Mouse (Mus musculus) midbrain, embryonic 13.5 days (tissue): Measurements from ENCODE around the gene Tgm1. TPM values are rescaled to one million over a fixed set of nuclear protein-coding genes. Genes with fewer than 3 reads are reported as not detected.
A peak's percentile ranks its signal among the peaks of the same experiment; 100 is the strongest.
"Not testable (repeated sequence)": the region's sequence is repeated elsewhere in the genome, so short reads cannot be mapped to it uniquely, and the experiment has no call there.

Source experiments
- ATAC-seq: fragments of 200-750 bp; cut with Nextera tagmentation; 2 replicates; pipeline ENCODE4 v1.8.0; 2017; ENCODE audit warnings: mild to moderate bottlenecking, moderate TSS enrichment, moderate library complexity
- H3K27ac ChIP-seq: fragments of 300-500 bp; sonication (generic); 2 replicates; pipeline ENCODE4 v1.5.1; 2015; ENCODE audit warnings: inconsistent platforms, mild to moderate bottlenecking, moderate library complexity
- H3K27me3 ChIP-seq: fragments of 300-500 bp; sonication (generic); 2 replicates; pipeline ENCODE4 v1.6.1; 2015; ENCODE audit warnings: mild to moderate bottlenecking, inconsistent platforms
- H3K36me3 ChIP-seq: fragments of 300-500 bp; sonication (generic); 2 replicates; pipeline ENCODE4 v1.6.1; 2015; ENCODE audit warnings: mild to moderate bottlenecking, inconsistent platforms
- H3K4me1 ChIP-seq: fragments of 300-500 bp; sonication (generic); replicated peaks from 2 replicates; pipeline ENCODE4 v1.6.1; 2015; ENCODE audit warnings: inconsistent platforms
- H3K4me2 ChIP-seq: fragments of 300-500 bp; sonication (generic); replicated peaks from 2 replicates; pipeline ENCODE4 v1.6.1; 2015; ENCODE audit warnings: moderate library complexity, mild to moderate bottlenecking, inconsistent platforms
- H3K4me3 ChIP-seq: fragments of 300-500 bp; sonication (generic); replicated peaks from 2 replicates; pipeline ENCODE4 v1.5.1; 2015; ENCODE audit warnings: mild to moderate bottlenecking, inconsistent platforms
- H3K9ac ChIP-seq: fragments of 300-500 bp; sonication (generic); replicated peaks from 2 replicates; pipeline ENCODE4 v1.6.1; 2015; ENCODE audit warnings: mild to moderate bottlenecking, inconsistent platforms
- H3K9me3 ChIP-seq: fragments of 300-500 bp; sonication (generic); 2 replicates; pipeline ENCODE4 v1.6.1; 2016; ENCODE audit warnings: mild to moderate bottlenecking, inconsistent platforms
- WGBS: fragments of 180-500 bp; shearing (Covaris S2); methylation state at CpG from one replicate; pipeline ENCODE4 v1.1.7; 2015; 5-methylcytosine and 5-hydroxymethylcytosine counted together
- polyA plus RNA-seq: library from polyadenylated mRNA; unstranded; fragments of >200 nt; fragmentation: Nextera tagmentation; extraction: Ambion mirVana; gene quantifications from 2 replicates; pipeline ENCODE4 v1.2.1, GENCODE M21; 2015

Gene Tgm1
- polyA plus RNA-seq = 0.32 and 0.46 TPM in 2 replicates

DNA sequence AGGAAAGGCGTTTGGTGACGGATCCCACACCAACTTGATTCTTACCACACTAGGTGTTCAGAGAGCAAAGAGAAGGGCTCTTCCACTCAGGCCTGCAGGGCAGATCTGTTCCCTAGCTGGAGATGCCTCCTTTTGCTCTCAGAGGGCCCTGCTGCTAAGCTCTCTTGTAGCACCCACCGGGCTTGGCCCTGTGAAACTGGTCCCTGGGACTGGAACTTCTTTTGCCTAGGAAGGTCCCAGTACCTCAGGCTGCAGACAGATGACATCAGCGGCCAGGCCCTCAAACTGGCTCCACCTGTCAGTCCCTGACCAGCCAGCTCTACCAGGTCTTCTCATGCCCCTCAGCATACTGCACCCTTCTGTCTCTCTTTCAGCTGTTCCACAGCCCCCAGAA lies at the start of gene Tgm1:
Tgm1 (minus strand) TSS at position 198 of the 394 bp plus-strand sequence.
- ATAC-seq = no peak
- H3K9ac ChIP-seq = no peak within 1 kb of the TSS
- H3K36me3 ChIP-seq = peaks cover 28% of the 10 kb centered on the region
- H3K4me2 ChIP-seq = no peak within 1 kb of the TSS
- H3K27ac ChIP-seq = no peak within 1 kb of the TSS
- H3K4me1 ChIP-seq = no peaks in the 10 kb centered on the region
- 33% methylated on average over 4 of the region's 4 CpGs for WGBS
- peaks cover 23% of the 10 kb centered on the region for H3K27me3 ChIP-seq
- no peaks in the 10 kb centered on the region for H3K9me3 ChIP-seq
- H3K4me3 ChIP-seq = no peak within 1 kb of the TSS

DNA sequence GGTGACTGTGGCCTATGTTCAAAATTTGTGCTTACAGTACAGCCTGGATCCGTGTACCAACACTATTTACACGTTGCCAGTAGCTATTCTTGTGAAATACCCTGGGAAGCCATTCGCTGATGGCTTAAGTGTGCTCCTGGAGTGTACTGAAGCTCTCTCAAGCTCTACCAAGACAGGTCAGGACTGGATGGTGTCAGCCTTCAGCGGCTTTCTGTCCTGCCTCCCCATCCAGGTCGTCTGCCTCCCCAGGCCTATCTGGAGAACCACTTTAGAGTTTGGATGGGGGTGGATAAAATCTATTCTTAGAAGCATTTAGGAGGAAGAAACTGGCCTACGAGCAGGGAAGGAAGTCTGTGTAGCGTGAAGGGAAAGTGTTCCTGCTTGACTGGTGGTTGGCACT lies 49.4 kb upstream of the Tgm1 start:
- peak overlapping the region; percentile 51; the same call in 1 of the 2 replicates for H3K4me3 ChIP-seq
- no peak overlapping the region for H3K27ac ChIP-seq

DNA sequence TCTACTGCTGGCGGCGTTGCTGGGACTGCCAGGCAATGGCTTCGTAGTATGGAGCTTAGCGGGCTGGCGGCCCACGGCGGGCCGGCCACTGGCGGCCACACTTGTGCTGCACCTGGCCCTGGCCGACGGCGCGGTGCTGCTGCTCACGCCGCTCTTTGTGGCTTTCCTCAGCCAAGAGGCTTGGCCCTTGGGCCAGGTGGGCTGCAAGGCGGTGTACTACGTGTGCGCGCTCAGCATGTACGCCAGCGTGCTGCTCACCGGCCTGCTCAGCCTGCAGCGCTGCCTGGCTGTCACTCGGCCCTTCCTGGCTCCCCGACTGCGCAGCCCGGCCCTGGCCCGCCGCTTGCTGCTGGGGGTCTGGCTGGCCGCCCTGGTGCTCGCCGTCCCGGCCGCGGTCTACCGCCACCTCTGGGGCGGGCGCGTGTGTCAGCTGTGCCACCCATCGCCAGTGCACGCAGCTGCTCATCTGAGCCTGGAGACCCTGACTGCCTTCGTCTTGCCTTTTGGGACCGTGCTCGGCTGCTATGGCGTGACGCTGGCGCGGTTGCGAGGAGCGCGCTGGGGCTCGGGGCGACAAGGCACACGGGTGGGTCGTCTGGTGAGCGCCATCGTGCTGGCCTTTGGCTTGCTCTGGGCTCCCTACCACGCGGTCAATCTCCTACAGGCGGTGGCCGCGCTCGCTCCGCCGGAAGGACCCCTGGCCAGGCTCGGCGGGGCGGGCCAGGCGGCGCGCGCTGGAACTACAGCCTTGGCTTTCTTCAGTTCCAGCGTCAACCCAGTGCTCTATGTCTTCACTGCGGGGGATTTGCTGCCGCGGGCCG lies 48.5 kb upstream of the Tgm1 start:
- H3K9me3 ChIP-seq = no peaks in the 10 kb centered on the region
- no peaks in the 10 kb centered on the region for H3K36me3 ChIP-seq
- ATAC-seq = peak; percentile 80
- peak overlapping the region; percentile 56; the same call in 1 of the 2 replicates for H3K27ac ChIP-seq
- H3K4me3 ChIP-seq = peak overlapping the region; percentile 51
- peaks cover 16% of the 10 kb centered on the region for H3K4me1 ChIP-seq
- WGBS = under 1% methylated on average over 77 of the region's 77 CpGs
- peaks cover 64% of the 10 kb centered on the region for H3K27me3 ChIP-seq
- peak overlapping the region; percentile 88 for H3K4me2 ChIP-seq
- peak overlapping the region; percentile 82 for H3K9ac ChIP-seq

More for the DNA sequence above, 49.4 kb upstream of the Tgm1 start:
- Histone ChIP-seq H3K27me3 (peaks cover 72% of the 10 kb centered on the region), H3K4me2 (no peak overlapping the region), H3K4me1 (peaks cover 22% of the 10 kb centered on the region), H3K9ac (no peak overlapping the region), H3K9me3 (no peaks in the 10 kb centered on the region), H3K36me3 (no peaks in the 10 kb centered on the region)
- WGBS = 65% methylated on average over 7 of the region's 7 CpGs
- ATAC-seq = no peak

DNA sequence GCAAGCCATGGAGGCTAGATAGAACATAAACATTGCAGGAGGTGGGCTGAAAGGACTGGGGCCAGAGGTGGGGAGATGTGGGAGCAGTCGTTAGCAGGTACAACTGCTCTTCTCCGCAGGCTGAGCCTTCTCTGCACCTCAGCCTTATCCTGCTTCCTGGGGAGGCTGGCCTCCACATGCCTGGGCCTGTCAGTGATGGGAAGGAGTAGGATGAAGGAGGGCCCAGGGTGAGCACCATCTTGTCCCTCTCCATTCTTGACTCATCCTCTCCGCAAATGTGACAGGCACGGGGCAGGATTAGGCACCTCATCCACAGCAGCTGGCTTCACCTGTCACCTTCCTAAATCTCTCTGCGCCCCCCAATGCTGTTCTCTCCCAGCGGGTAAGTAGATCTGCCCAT lies 47.4 kb upstream of the Tgm1 start, which contains the start of gene Ltb4r2:
Ltb4r2 (plus strand) TSS at position 266 of the 400 bp plus-strand sequence.
- peak within 1 kb of the TSS; percentile 82 for H3K9ac ChIP-seq
- H3K27me3 ChIP-seq = peaks cover 55% of the 10 kb centered on the region
- no peaks in the 10 kb centered on the region for H3K9me3 ChIP-seq
- peak within 1 kb of the TSS; percentile 51 for H3K4me3 ChIP-seq
- H3K4me1 ChIP-seq = peaks cover 16% of the 10 kb centered on the region
- H3K4me2 ChIP-seq = peak within 1 kb of the TSS; percentile 88
- ATAC-seq = no peak
- WGBS = 70% methylated on average over 6 of the region's 6 CpGs
- peak within 1 kb of the TSS; percentile 56; the same call in 1 of the 2 replicates for H3K27ac ChIP-seq
- peaks cover 5% of the 10 kb centered on the region for H3K36me3 ChIP-seq

DNA sequence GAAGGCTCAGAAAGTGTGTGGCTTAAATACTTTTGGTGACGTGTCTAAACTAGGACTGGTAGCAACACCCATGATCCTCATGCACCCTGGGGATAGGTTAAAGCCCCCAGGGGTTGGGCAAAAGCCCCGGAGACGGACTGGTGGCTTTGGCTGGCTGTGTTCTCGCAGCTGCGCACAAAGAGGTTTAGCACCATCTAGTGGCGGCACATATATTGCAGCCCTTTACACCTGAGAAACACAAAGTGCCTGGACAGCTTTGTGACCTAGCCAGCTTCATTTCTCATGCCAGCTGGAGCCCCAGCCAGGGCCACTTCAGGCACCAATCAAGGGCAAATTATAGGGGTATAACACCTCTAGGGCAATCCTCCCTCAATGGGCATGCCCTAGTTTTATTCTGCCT lies 46.4 kb upstream of the Tgm1 start:
- H3K36me3 ChIP-seq = peaks cover 15% of the 10 kb centered on the region
- WGBS = 0% methylated on average over 6 of the region's 6 CpGs
- ATAC-seq = peak; percentile 7; the same call in 1 of the 2 replicates
- not testable (repeated sequence) for H3K27ac ChIP-seq, H3K9me3 ChIP-seq, H3K4me3 ChIP-seq, H3K9ac ChIP-seq
- H3K27me3 ChIP-seq = peaks cover 45% of the 10 kb centered on the region
- peak overlapping the region; percentile 10 for H3K4me2 ChIP-seq
- peaks cover 16% of the 10 kb centered on the region for H3K4me1 ChIP-seq

DNA sequence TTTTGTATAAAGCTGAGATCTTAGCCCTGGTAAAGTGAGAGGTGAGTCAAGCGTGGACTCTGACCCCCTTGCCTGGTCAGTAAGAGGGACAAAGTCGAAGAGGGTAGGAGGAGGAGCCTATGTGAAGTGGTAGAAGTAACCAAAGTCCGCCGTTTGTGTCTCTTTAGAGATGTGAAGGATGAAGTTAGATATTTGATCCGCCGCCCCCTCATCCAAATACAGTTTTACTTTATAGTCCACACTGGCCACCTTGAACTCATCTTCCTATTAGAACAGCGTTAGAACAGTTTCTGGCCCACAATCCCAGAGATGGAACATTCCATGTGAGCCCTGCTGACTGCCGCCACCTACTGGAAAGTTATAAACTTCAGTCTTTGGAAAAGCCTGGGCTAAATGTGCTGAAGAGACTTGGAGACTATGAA lies 44.6 kb upstream of the Tgm1 start, which contains the start of gene Cideb:
Cideb (minus strand) TSS at position 96 of the 422 bp plus-strand sequence.
- peaks cover 16% of the 10 kb centered on the region for H3K4me1 ChIP-seq
- no peak for ATAC-seq
- H3K27me3 ChIP-seq = peaks cover 27% of the 10 kb centered on the region
- 13% methylated on average over 8 of the region's 8 CpGs for WGBS
- H3K9ac ChIP-seq = no peak within 1 kb of the TSS
- H3K9me3 ChIP-seq = no peaks in the 10 kb centered on the region
- no peak within 1 kb of the TSS for H3K27ac ChIP-seq
- no peak within 1 kb of the TSS for H3K4me2 ChIP-seq
- peaks cover 33% of the 10 kb centered on the region for H3K36me3 ChIP-seq
- H3K4me3 ChIP-seq = no peak within 1 kb of the TSS

DNA sequence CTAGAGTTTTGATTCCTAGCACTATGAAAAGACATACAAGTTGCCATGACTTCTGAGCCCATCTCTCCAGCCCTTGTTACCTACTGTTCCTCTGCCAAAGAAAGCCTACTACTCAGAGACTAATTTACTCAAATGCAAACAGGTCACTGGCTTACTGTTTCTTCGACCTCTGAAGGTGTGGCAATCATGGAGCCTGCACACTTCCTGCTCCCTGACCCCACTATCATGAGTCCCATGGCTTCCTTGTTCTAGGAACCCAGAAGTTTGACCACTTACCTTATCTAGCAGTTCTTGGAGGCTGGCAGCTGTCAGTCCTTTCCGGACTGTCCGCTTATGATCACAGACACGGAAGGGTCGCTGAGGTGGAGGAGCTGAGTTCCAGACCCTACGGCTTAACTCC lies 43.8 kb upstream of the Tgm1 start:
- Histone ChIP-seq H3K27me3 (peaks cover 19% of the 10 kb centered on the region), H3K4me1 (peaks cover 13% of the 10 kb centered on the region), H3K9me3 (no peaks in the 10 kb centered on the region), H3K4me3 (no peak overlapping the region), H3K9ac (no peak overlapping the region), H3K4me2 (no peak overlapping the region), H3K36me3 (peaks cover 41% of the 10 kb centered on the region), H3K27ac (no peak overlapping the region)
- WGBS = 87% methylated on average over 6 of the region's 6 CpGs
- no peak for ATAC-seq

DNA sequence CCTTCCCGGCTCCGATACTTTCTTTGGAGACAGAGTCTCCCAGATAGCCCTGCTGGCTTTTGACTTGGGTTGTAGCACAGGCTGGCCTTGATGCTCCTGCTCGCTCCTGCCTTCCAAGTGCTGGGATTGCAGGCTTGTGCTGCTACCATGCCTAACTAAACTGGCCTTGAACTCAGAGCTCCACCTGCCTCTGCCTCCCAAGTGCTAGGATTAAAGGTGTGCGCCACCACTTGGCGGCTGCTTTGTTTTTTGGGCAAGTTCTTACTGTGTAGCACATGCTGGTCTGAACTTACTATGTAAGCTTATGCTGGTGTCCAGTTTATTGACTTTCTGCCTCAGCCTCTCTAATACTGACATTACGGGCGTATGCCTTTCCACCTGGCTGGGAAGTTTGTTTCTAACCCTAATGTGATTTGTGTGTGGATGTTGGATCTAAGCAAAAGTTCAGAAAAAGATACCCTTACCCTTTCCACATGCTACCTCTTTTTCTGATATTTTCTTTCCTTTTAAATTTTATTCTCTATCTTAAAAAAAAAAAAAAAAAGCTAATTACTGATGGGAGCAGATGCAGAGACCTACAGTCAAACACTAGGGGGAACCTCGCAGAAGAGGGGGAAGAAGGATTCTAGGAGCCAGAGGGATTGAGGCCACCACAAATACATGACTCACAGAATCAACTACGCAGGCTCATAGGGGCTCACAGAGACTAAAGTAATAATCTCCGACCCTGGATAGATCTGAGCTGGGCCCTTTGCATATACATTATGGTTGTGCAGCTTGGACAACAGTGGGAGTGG lies 33.5 kb upstream of the Tgm1 start:
- Histone ChIP-seq H3K4me3 (peak overlapping the region; percentile 73), H3K27me3 (no peaks in the 10 kb centered on the region), H3K4me2 (peak overlapping the region; percentile 95), H3K9ac (peak overlapping the region; percentile 36), H3K36me3 (peaks cover 34% of the 10 kb centered on the region), H3K9me3 (no peaks in the 10 kb centered on the region), H3K27ac (no peak overlapping the region), H3K4me1 (peaks cover 36% of the 10 kb centered on the region)
- ATAC-seq = no peak
- WGBS = 89% methylated on average over 10 of the region's 10 CpGs

DNA sequence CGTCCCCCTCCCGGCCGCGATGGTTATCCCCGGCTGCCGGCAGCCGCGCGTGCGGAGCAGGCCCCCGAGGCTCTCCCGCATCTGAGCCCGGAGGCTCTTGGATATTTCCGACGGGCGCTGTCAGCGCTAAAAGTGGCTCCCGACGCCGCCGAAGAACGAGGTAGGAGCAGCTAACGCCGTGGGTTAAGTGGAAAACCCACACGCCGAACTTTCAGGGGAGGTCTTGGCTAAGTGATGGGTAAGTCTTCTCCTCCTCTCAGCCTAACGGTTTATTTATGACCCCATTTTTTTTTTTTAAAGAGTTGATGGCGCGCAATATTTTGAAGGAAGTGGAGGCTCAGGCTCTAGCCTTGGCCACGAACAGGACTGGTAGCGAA lies 32.1 kb upstream of the Tgm1 start:
- H3K4me1 ChIP-seq = peaks cover 36% of the 10 kb centered on the region
- peak overlapping the region; percentile 76 for H3K9ac ChIP-seq
- H3K27ac ChIP-seq = no peak overlapping the region
- peak overlapping the region; percentile 73 for H3K4me3 ChIP-seq
- H3K27me3 ChIP-seq = no peaks in the 10 kb centered on the region
- no peaks in the 10 kb centered on the region for H3K9me3 ChIP-seq
- under 1% methylated on average over 31 of the region's 31 CpGs for WGBS
- H3K36me3 ChIP-seq = peaks cover 23% of the 10 kb centered on the region
- H3K4me2 ChIP-seq = peak overlapping the region; percentile 95
- ATAC-seq = no peak

DNA sequence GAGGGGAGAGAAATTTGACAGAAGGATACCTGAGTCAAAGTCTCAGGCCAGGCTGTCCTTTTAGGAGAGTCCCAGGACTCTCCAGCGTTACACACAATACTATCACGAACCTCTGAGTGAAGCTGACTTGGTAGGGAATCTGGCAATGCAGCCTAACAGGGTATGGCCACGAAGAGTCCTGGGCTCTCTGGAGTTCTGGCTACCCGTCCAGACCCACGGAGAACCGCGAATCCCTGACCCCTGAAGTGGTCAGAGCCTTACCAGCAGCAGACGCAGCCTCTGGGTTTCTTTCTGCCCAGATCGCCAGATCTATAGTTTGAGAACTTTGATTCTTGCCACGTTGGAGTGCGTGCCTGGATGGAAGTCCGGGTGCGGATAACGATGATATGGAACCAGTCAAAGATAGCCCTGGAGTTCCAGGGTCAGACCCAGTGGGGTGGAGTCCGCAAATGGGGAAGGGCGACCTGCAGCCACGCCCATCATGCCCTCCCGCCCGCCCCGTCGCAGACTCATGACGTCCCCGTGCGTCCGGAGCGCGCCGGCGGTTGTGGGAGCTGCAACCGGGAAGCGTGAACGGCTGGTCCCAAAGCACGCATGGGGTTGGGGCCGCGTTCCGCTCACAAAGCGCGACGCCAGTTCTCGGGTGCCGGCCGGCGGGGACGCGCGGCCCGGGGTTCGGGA lies 31.6 kb upstream of the Tgm1 start, which contains the start of the genes Dhrs1 and Nop9:
Dhrs1 (minus strand) TSS at position 511 of the 681 bp plus-strand sequence.
Nop9 (plus strand) TSS at position 514 of the 681 bp plus-strand sequence.
- peak; percentile 80 for ATAC-seq
- WGBS = 3% methylated on average over 42 of the region's 48 CpGs
- no peaks in the 10 kb centered on the region for H3K27me3 ChIP-seq

DNA sequence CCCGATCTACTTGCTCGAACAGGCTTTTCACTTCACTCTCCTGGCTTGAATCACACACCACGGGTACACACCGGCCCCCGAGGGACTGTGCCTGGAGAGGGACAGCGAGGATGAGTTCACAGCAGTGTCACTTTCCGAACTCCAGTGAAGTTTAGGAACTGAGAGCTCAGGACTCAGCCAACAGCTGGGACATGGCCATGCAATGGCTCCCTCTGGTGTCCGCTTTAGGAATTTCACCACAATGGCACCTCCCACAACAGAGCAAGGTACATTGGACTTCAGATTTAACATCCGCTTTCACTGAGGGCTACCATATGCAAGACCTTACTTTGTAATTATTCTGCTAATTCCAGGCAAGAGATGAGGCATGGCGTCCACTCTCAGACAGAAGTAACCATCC lies 30.0 kb upstream of the Tgm1 start:
- Histone ChIP-seq H3K9me3 (no peaks in the 10 kb centered on the region), H3K4me3 (no peak overlapping the region), H3K4me2 (peak overlapping the region; percentile 24), H3K4me1 (peaks cover 36% of the 10 kb centered on the region), H3K9ac (no peak overlapping the region; the same call in 1 of the 2 replicates), H3K36me3 (peaks cover 27% of the 10 kb centered on the region), H3K27ac (no peak overlapping the region), H3K27me3 (no peaks in the 10 kb centered on the region)
- ATAC-seq = peak; percentile 74
- 26% methylated on average over 10 of the region's 10 CpGs for whole genome bisulfite sequencing

More for the DNA sequence above, 31.6 kb upstream of the Tgm1 start, which contains the start of the genes Dhrs1 and Nop9:
- H3K4me3 ChIP-seq = peak within 1 kb of the TSS; percentile 73
- peak within 1 kb of the TSS; percentile 95 for H3K4me2 ChIP-seq
- H3K27ac ChIP-seq = no peak within 1 kb of the TSS
- H3K4me1 ChIP-seq = peaks cover 36% of the 10 kb centered on the region
- H3K9me3 ChIP-seq = no peaks in the 10 kb centered on the region
- H3K36me3 ChIP-seq = peaks cover 23% of the 10 kb centered on the region
- H3K9ac ChIP-seq = peak within 1 kb of the TSS; percentile 76
